Mouse (Mus musculus): ENCODE measurements at regions not wholly inside any gene's neighbourhood (a gene's known extent, or its start where the extent isn't known, plus 50 kb on each side); places are given as distances from the start of the nearest gene placed in this dataset.

GRCm38 (mm10) chr2:79518046-79518750, 61.6 kb upstream of the Cerkl start:
- TF ChIP-seq MYOG (IDR thresholded peaks at IDR 0.05; ENCODE audit: control insufficient read depth in 1 of 3, insufficient read depth in 1 of 3, insufficient read length in 2 of 3, low read depth in 2 of 3) (no peak), E2F4 (IDR thresholded peaks at IDR 0.05; ENCODE audit: insufficient read depth) (no peak), USF1 (IDR thresholded peaks at IDR 0.05; ENCODE audit: low read depth) (no peak), CEBPB (IDR thresholded peaks at IDR 0.05; ENCODE audit: insufficient read depth, poor library complexity, severe bottlenecking) (peak; percentile 46; the same call in 1 of the 2 replicates), MAX (IDR thresholded peaks at IDR 0.05; ENCODE audit: low read depth) (no peak), POLR2A (IDR thresholded peaks at IDR 0.05; ENCODE audit: insufficient read length, low read depth) (no peak)
